Mouse (Mus musculus) CH12.LX (cell line): ENCODE measurements around the gene Olfr716. TPM values are rescaled to one million over a fixed set of nuclear protein-coding genes. Genes with fewer than 3 reads are reported as not detected.
"Not testable (repeated sequence)": the region's sequence is repeated elsewhere in the genome, so short reads cannot be mapped to it uniquely, and the experiment has no call there.

ENCODE experiments used
- DNase-seq: peaks from one replicate; pipeline ENCODE4 v3.0.0-alpha.2; 2013; ENCODE audit errors: extremely low read depth
- H3K27ac ChIP-seq: 2 replicates; pipeline ENCODE4 v1.5.1; 2012; ENCODE audit warnings: low read depth, mild to moderate bottlenecking, control low read depth, moderate library complexity; ENCODE audit not compliant: insufficient read depth
- H3K27me3 ChIP-seq: replicated peaks from 2 replicates; pipeline ENCODE3; 2012; ENCODE audit warnings: inconsistent platforms
- H3K36me3 ChIP-seq, 2 experiments: replicated peaks in 1 of 2; 2 replicates each; pipeline versions ENCODE3 to v1.6.1; 2012; ENCODE audit warnings: inconsistent platforms in 1 of 2, low read length in 1 of 2, mild to moderate bottlenecking in 1 of 2, mixed read lengths in 1 of 2, moderate library complexity in 1 of 2; ENCODE audit not compliant: control insufficient read depth in 1 of 2, insufficient read depth in 1 of 2
- H3K4me1 ChIP-seq, 2 experiments: 2 replicates each; pipeline ENCODE4 v1.6.1; 2012; ENCODE audit warnings: inconsistent platforms in 1 of 2, moderate library complexity in 1 of 2; ENCODE audit not compliant: insufficient read depth in 2 of 2, control insufficient read depth in 1 of 2
- H3K4me2 ChIP-seq: 2 replicates; pipeline ENCODE4 v1.6.1; 2012; ENCODE audit warnings: low read depth, mild to moderate bottlenecking, control low read depth; ENCODE audit not compliant: poor library complexity, insufficient read depth, severe bottlenecking
- H3K4me3 ChIP-seq, 3 experiments: fragments of 150-350 bp in 1 of 3; sonication (generic) in 1 of 3; replicated peaks in 1 of 3; 2 replicates each; pipeline versions ENCODE3 to v1.5.1; 2011 to 2012; ENCODE audit warnings: low read depth in 2 of 3, low read length in 2 of 3, mild to moderate bottlenecking in 2 of 3, moderate library complexity in 2 of 3, control low read depth in 1 of 3, improper control_type of control experiment in 1 of 3, inconsistent platforms in 1 of 3, mixed read lengths in 1 of 3; ENCODE audit not compliant: poor library complexity in 1 of 3
- H3K79me2 ChIP-seq: replicated peaks from 2 replicates; pipeline ENCODE4 v1.6.1; 2012; ENCODE audit warnings: mild to moderate bottlenecking, moderate library complexity; ENCODE audit not compliant: control insufficient read depth, poor library complexity, insufficient read depth, severe bottlenecking; ENCODE audit errors: extremely low read depth
- H3K9ac ChIP-seq: 2 replicates; pipeline ENCODE4 v1.6.1; 2012; ENCODE audit warnings: low read depth, mild to moderate bottlenecking, control low read depth, moderate library complexity; ENCODE audit not compliant: insufficient read depth
- H3K9me3 ChIP-seq: replicated peaks from 2 replicates; pipeline ENCODE3; 2012; ENCODE audit warnings: low read length, inconsistent platforms, mixed read lengths
- BHLHE40 ChIP-seq: IDR thresholded peaks from 2 replicates; pipeline ENCODE4 v1.6.1; 2011; ENCODE audit warnings: mild to moderate bottlenecking, low read depth, low read length, improper control_type of control experiment
- CHD1 ChIP-seq: IDR thresholded peaks from 2 replicates; pipeline ENCODE4 v1.6.1; 2012; ENCODE audit warnings: low read depth, low read length, improper control_type of control experiment, inconsistent platforms
- EP300 ChIP-seq: IDR thresholded peaks from 2 replicates; pipeline ENCODE4 v1.6.1; 2011; ENCODE audit warnings: low read length, improper control_type of control experiment
- ETS1 ChIP-seq: conservative IDR thresholded peaks from 2 replicates; pipeline ENCODE4 v1.6.1; 2012; ENCODE audit warnings: low read depth, mild to moderate bottlenecking, inconsistent platforms, low read length, improper control_type of control experiment, moderate library complexity
- GABPA ChIP-seq: IDR thresholded peaks from 2 replicates; pipeline ENCODE4 v1.6.1; 2012; ENCODE audit warnings: low read depth, low read length, improper control_type of control experiment, inconsistent platforms; ENCODE audit not compliant: insufficient replicate concordance
- MAFK ChIP-seq: IDR thresholded peaks from 2 replicates; pipeline ENCODE4 v1.6.1; 2011; ENCODE audit warnings: low read length, improper control_type of control experiment; ENCODE audit not compliant: insufficient replicate concordance
- MXI1 ChIP-seq: IDR thresholded peaks from 2 replicates; pipeline ENCODE4 v1.6.1; 2011; ENCODE audit warnings: mild to moderate bottlenecking, low read depth, low read length, improper control_type of control experiment
- MYC ChIP-seq: IDR thresholded peaks from 2 replicates; pipeline ENCODE4 v1.6.1; 2011; ENCODE audit warnings: low read depth, mild to moderate bottlenecking, improper control_type of control experiment, low read length
- NELFE ChIP-seq: IDR thresholded peaks from 2 replicates; pipeline ENCODE4 v1.6.1; 2011; ENCODE audit warnings: low read depth, low read length, improper control_type of control experiment
- NRF1 ChIP-seq: IDR thresholded peaks from 2 replicates; pipeline ENCODE4 v1.6.1; 2014; ENCODE audit warnings: low read depth, mild to moderate bottlenecking, inconsistent platforms, low read length, improper control_type of control experiment, moderate library complexity
- PAX5 ChIP-seq: IDR thresholded peaks from 2 replicates; pipeline ENCODE4 v1.6.1; 2012; ENCODE audit warnings: low read length, inconsistent platforms, mixed read lengths
- POLR2A ChIP-seq: IDR thresholded peaks from 2 replicates; pipeline ENCODE4 v1.6.1; 2011; ENCODE audit warnings: low read depth, mild to moderate bottlenecking, improper control_type of control experiment, low read length
- RAD21 ChIP-seq: IDR thresholded peaks from 2 replicates; pipeline ENCODE4 v1.6.1; 2011; ENCODE audit warnings: low read depth, mild to moderate bottlenecking, low read length, improper control_type of control experiment, moderate library complexity
- TCF12 ChIP-seq: IDR thresholded peaks from 2 replicates; pipeline ENCODE4 v1.6.1; 2014; ENCODE audit warnings: low read depth, mild to moderate bottlenecking, inconsistent platforms, low read length, improper control_type of control experiment
- USF1 ChIP-seq: IDR thresholded peaks from 2 replicates; pipeline ENCODE4 v1.6.1; 2014; ENCODE audit warnings: low read depth, mild to moderate bottlenecking, inconsistent platforms, low read length, improper control_type of control experiment
- USF2 ChIP-seq: conservative IDR thresholded peaks from 2 replicates; pipeline ENCODE4 v1.6.1; 2011; ENCODE audit warnings: low read depth, low read length, improper control_type of control experiment
- ZKSCAN1 ChIP-seq: IDR thresholded peaks from 2 replicates; pipeline ENCODE4 v1.6.1; 2012; ENCODE audit warnings: low read depth, inconsistent platforms, low read length, improper control_type of control experiment, borderline replicate concordance
- ZNF384 ChIP-seq: IDR thresholded peaks from 2 replicates; pipeline ENCODE4 v1.6.1; 2012; ENCODE audit warnings: low read depth, low read length, improper control_type of control experiment, inconsistent platforms
- dilution Hi-C: fragments of 300-500 bp; cut with MboI; formaldehyde crosslinking; loops from 2 replicates; pipeline ENCODE4 v1.14.3; 2020; ENCODE audit warnings: low sequenced_read_pairs; ENCODE audit not compliant: extremely low pct_unique_long_range_greater_than_20kb, extremely low pct_ligation_motif_present
- in situ Hi-C: fragments of 300-500 bp; cut with MboI; formaldehyde crosslinking; loops from 3 replicates; pipeline ENCODE4 v1.14.3; 2019; ENCODE audit warnings: low sequenced_read_pairs, low pct_ligation_motif_present, low pct_unique_long_range_greater_than_20kb, mixed read lengths
- polyA plus RNA-seq: library from polyadenylated mRNA; unstranded; fragments of >175 nt; gene quantifications from 2 replicates; pipeline ENCODE4 v1.2.1, GENCODE M21; 2012; ENCODE audit warnings: low read depth; ENCODE audit not compliant: insufficient read length
- total RNA-seq, 2 experiments: library from RNA; depleted of rRNA; stranded (reverse); fragments of 300-350 nt in 1 of 2; fragments of >200 nt in 1 of 2; gene quantifications; 2 replicates each; pipeline ENCODE4 v1.2.3; 2012 to 2014

Olfr716 gene
- total RNA-seq (2012; rRNA removed) (not detected in 2 replicates), total RNA-seq (2014; rRNA removed) (not detected in 2 replicates), polyA plus RNA-seq (not detected in 2 replicates)

- H3K4me2 ChIP-seq, H3K4me1 ChIP-seq, H3K9me3 ChIP-seq, H3K27me3 ChIP-seq, H3K4me3 ChIP-seq, dilution Hi-C loops, in situ Hi-C loops, H3K79me2 ChIP-seq, DNase-seq, H3K27ac ChIP-seq, H3K9ac ChIP-seq, H3K36me3 ChIP-seq: not testable (repeated sequence)
These were observed at the start of gene Olfr716 for GRCm38 (mm10) chr7:107138027-107138426. Olfr716 (plus strand) TSS chr7:107138327.

GRCm38 (mm10) chr7:107092920-107093319 lies 45.2 kb upstream of the Olfr716 start, which contains the start of gene Olfr17:
Olfr17 (plus strand) TSS chr7:107093220.
- Histone ChIP-seq H3K27ac (no peak within 1 kb of the TSS), H3K4me2 (no peak within 1 kb of the TSS), H3K79me2 (no peaks in the 10 kb centered on the region), H3K36me3 (no peaks in the 10 kb centered on the region), H3K9me3 (no peaks in the 10 kb centered on the region), H3K4me3 (no peak within 1 kb of the TSS), H3K27me3 (no peaks in the 10 kb centered on the region), H3K9ac (no peak within 1 kb of the TSS), H3K4me1 (peaks cover 0 to 2% of the 10 kb centered on the region in 2 experiments; a peak in 1 of 4 replicates)
- TF ChIP-seq TCF12, result no peak
- no peak for TF ChIP-seq USF2
- TF ChIP-seq ETS1, result no peak
- TF ChIP-seq GABPA, result no peak
- TF ChIP-seq PAX5, result no peak
- no peak for TF ChIP-seq NELFE
- no peak for TF ChIP-seq USF1
- TF ChIP-seq MYC, result no peak
- TF ChIP-seq POLR2A, result no peak
- TF ChIP-seq ZKSCAN1, result no peak
- no peak for TF ChIP-seq BHLHE40
- no peak for TF ChIP-seq MXI1
- no peak for TF ChIP-seq RAD21
- TF ChIP-seq EP300, result no peak
- TF ChIP-seq ZNF384, result no peak
- TF ChIP-seq CHD1, result no peak
- TF ChIP-seq NRF1, result no peak
- no peak for TF ChIP-seq MAFK
- in situ Hi-C loops, result no loop called here
- dilution Hi-C loops, result no loop called here
- no peak for DNase-seq

- H3K9ac ChIP-seq, result not testable (repeated sequence)
These were observed 27.9 kb upstream of the Olfr716 start, which contains the start of gene Olfr715b for GRCm38 (mm10) chr7:107110269-107110668. Olfr715b (minus strand) TSS chr7:107110369.

GRCm38 (mm10) chr7:107130983-107131382 lies 7.1 kb upstream of the Olfr716 start, which contains the start of gene Olfr715:
Olfr715 (minus strand) TSS chr7:107131083.
- H3K4me3 ChIP-seq, in situ Hi-C loops, dilution Hi-C loops, H3K27me3 ChIP-seq, H3K36me3 ChIP-seq, DNase-seq, H3K9ac ChIP-seq, H3K27ac ChIP-seq, H3K9me3 ChIP-seq, H3K4me2 ChIP-seq, H3K4me1 ChIP-seq, H3K79me2 ChIP-seq: not testable (repeated sequence)

More at GRCm38 (mm10) chr7:107110269-107110668, 27.9 kb upstream of the Olfr716 start, which contains the start of gene Olfr715b:
- DNase-seq, H3K27me3 ChIP-seq, H3K79me2 ChIP-seq, dilution Hi-C loops, H3K4me2 ChIP-seq, H3K9me3 ChIP-seq, H3K36me3 ChIP-seq, H3K4me1 ChIP-seq, H3K4me3 ChIP-seq, in situ Hi-C loops, H3K27ac ChIP-seq: not testable (repeated sequence)
